Mouse (Mus musculus): ENCODE results near the gene Defb41.
"Not testable (repeated sequence)": the region's sequence is repeated elsewhere in the genome, so short reads cannot be mapped to it uniquely, and the experiment has no call there.

The Defb41 gene

GRCm38 (mm10) chr1:18265038-18265437 lies at the start of gene Defb41:
Gene Defb41 (minus strand): TSS chr1:18265138.
- no peak for DNase-seq

GRCm38 (mm10) chr1:18308474-18308829 lies 43.5 kb upstream of the Defb41 start:
- no peak for DNase-seq

- no peak for DNase-seq
Measured at GRCm38 (mm10) chr1:18307545-18308473, 42.9 kb upstream of the Defb41 start.

GRCm38 (mm10) chr1:18292515-18292914 lies 27.6 kb upstream of the Defb41 start:
- no peak for DNase-seq

- DNase-seq = peak; percentile 3
Measured at GRCm38 (mm10) chr1:18288860-18289259, 23.9 kb upstream of the Defb41 start.

GRCm38 (mm10) chr1:18287371-18287770 lies 22.4 kb upstream of the Defb41 start:
- no peak for DNase-seq

- DNase-seq = no peak
Measured at GRCm38 (mm10) chr1:18271095-18271494, 6.2 kb upstream of the Defb41 start.

GRCm38 (mm10) chr1:18268845-18269244 lies 3.9 kb upstream of the Defb41 start:
- DNase-seq = no peak

GRCm38 (mm10) chr1:18245801-18246580 lies 18.9 kb downstream of the Defb41 start:
- not testable (repeated sequence) for DNase-seq

- DNase-seq = no peak
Measured at GRCm38 (mm10) chr1:18237343-18237742, 27.6 kb downstream of the Defb41 start, which contains the start of gene Defb18. Gene Defb18 (minus strand): TSS chr1:18237443.

GRCm38 (mm10) chr1:18223385-18223945 lies 41.5 kb downstream of the Defb41 start:
- no peak for DNase-seq

All from right cerebral cortex, adult 18-20 months (tissue).